26 mouse cellular contexts compared by ENCODE assay signal in the genomic region with DNA sequence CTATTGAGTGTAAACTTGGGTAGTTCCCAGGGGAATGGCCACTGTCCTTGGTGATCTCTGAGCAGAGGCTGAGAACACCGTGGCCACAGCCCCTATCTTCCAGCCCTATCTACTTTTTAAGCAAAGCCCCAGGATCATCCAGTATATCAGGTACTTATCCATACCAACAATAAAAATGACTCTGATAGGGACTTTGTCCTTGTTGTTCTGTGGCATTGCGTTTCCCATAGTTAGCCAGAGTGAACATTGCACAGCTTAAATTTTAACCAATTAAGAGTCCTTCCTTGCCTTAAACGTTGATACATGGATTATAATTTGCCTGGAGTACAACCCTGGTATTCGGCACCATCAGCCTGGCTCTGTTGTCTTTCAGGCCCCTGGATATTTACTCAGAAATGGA.
DNase-seq lines count a peak whose midpoint lies in the region; ATAC-seq and TF ChIP-seq lines count a peak whose summit lies in the region.
"Had no signal": no experiment of that assay in that cellular context is flagged by ENCODE, and none has a peak within 500 bp of the region (broad histone marks: within the 10 kb centered on the region; RNA-seq: fewer than 3 reads in every experiment).

No protein-coding gene starts in this region.

- no peaks in the 10 kb centered on the region for H3K9me3 ChIP-seq in intestine, embryonic 14.5 days (ENCODE audit: control insufficient read depth, low read length)
- no peaks in the 10 kb centered on the region for H3K9me3 ChIP-seq in intestine, postnatal 0 days (ENCODE audit: control insufficient read depth)
- H3K9me3 ChIP-seq in lung, embryonic 16.5 days (ENCODE audit: control insufficient read depth, low read length) = no peaks in the 10 kb centered on the region; the same call in 1 of the 2 replicates
- H3K9me3 ChIP-seq in stomach, postnatal 0 days (ENCODE audit: control insufficient read depth, low read length) = no peaks in the 10 kb centered on the region
- H3K9me3 ChIP-seq: embryonic facial prominence, embryonic 15.5 days; heart, embryonic 15.5 days had no signal

- no peak for ATAC-seq in intestine, embryonic 14.5 days (replicated peaks; ENCODE audit: low FRiP score, low TSS enrichment, low read depth)
- ATAC-seq in intestine, postnatal 0 days = no peak
- no peak for ATAC-seq in lung, embryonic 16.5 days (ENCODE audit: low read depth)
- no peak for ATAC-seq in stomach, postnatal 0 days (ENCODE audit: low FRiP score, low TSS enrichment)
- ATAC-seq: activated CD4-positive, CD25-positive, alpha-beta regulatory T cell, adult 4 months; forebrain, embryonic 14.5 days; Patski had no signal

- TF ChIP-seq EP300 in stomach, postnatal 0 days (optimal IDR thresholded peaks at IDR 0.05) = no peak

- H3K27me3 ChIP-seq in intestine, embryonic 14.5 days (replicated peaks; ENCODE audit: control insufficient read depth, insufficient read depth, low read length) = no peaks in the 10 kb centered on the region
- no peaks in the 10 kb centered on the region for H3K27me3 ChIP-seq in intestine, postnatal 0 days (replicated peaks; ENCODE audit: control insufficient read depth, insufficient read depth, low read length)
- no peaks in the 10 kb centered on the region for H3K27me3 ChIP-seq in lung, embryonic 16.5 days (ENCODE audit: control insufficient read depth, insufficient read depth, low read depth, low read length)
- H3K27me3 ChIP-seq in stomach, postnatal 0 days (ENCODE audit: control insufficient read depth, insufficient read depth, low read length) = no peaks in the 10 kb centered on the region
- H3K27me3 ChIP-seq: embryonic facial prominence, embryonic 15.5 days; heart, embryonic 15.5 days; Patski had no signal

- no peaks in the 10 kb centered on the region for H3K36me3 ChIP-seq in intestine, embryonic 14.5 days (ENCODE audit: control insufficient read depth, insufficient read depth, low read length)
- H3K36me3 ChIP-seq in intestine, postnatal 0 days (ENCODE audit: control insufficient read depth, insufficient read depth) = no peaks in the 10 kb centered on the region
- H3K36me3 ChIP-seq in lung, embryonic 16.5 days (ENCODE audit: control insufficient read depth, insufficient read depth, low read length) = no peaks in the 10 kb centered on the region
- H3K36me3 ChIP-seq in stomach, postnatal 0 days (ENCODE audit: control insufficient read depth, insufficient read depth, low read length) = no peaks in the 10 kb centered on the region
- H3K36me3 ChIP-seq: embryonic facial prominence, embryonic 15.5 days; forebrain, embryonic 10.5 days; heart, embryonic 15.5 days; hindbrain, embryonic 10.5 days had no signal

- WGBS in intestine, embryonic 14.5 days = 66% methylated on average over 4 of the region's 4 CpGs
- 23% methylated on average over 4 of the region's 4 CpGs for WGBS in intestine, postnatal 0 days
- WGBS in lung, embryonic 16.5 days = 41% methylated on average over 4 of the region's 4 CpGs
- 44% methylated on average over 4 of the region's 4 CpGs for WGBS in stomach, postnatal 0 days

- H3K4me2 ChIP-seq in intestine, embryonic 14.5 days (ENCODE audit: low read length) = no peak overlapping the region
- H3K4me2 ChIP-seq in intestine, postnatal 0 days (replicated peaks; ENCODE audit: low read depth) = no peak overlapping the region
- no peak overlapping the region for H3K4me2 ChIP-seq in lung, embryonic 16.5 days (ENCODE audit: low read depth, low read length)
- H3K4me2 ChIP-seq in stomach, postnatal 0 days (replicated peaks; ENCODE audit: low read depth) = no peak overlapping the region
- H3K4me2 ChIP-seq: embryonic facial prominence, embryonic 15.5 days; heart, embryonic 11.5 days; heart, embryonic 15.5 days; hindbrain, embryonic 14.5 days had no signal

- no peak for DNase-seq in intestine, embryonic 14.5 days (ENCODE audit: low spot score)
- peak; percentile 15 to 45 for DNase-seq in kidney, adult 8-10 months
- DNase-seq in kidney, postnatal 25 days = no peak
- DNase-seq in lung, postnatal 10 days = no peak
- DNase-seq in stomach, postnatal 0 days (ENCODE audit: low spot score) = no peak
- DNase-seq in urinary bladder, postnatal 36 days (ENCODE audit: low spot score in 2 of 2) = no peak
- DNase-seq: adrenal gland, adult 8-10 months; cerebellum, adult 11 months; cerebellum, adult 8-10 months; cerebellum, postnatal 14 days; embryo, embryonic 11 days; gastrocnemius, postnatal 10 days; heart, adult 18-20 months; heart, postnatal 14 days had no signal

- H3K27ac ChIP-seq in intestine, embryonic 14.5 days (ENCODE audit: low read depth) = peak overlapping the region; percentile 16; the same call in 1 of the 2 replicates
- H3K27ac ChIP-seq in intestine, postnatal 0 days (ENCODE audit: low read depth, low read length) = no peak overlapping the region
- peak overlapping the region; percentile 89 for H3K27ac ChIP-seq in lung, embryonic 16.5 days (ENCODE audit: low read length)
- peak overlapping the region; percentile 26 for H3K27ac ChIP-seq in stomach, postnatal 0 days (replicated peaks)
- H3K27ac ChIP-seq: embryonic facial prominence, embryonic 15.5 days; forebrain, embryonic 10.5 days; heart, embryonic 15.5 days; hindbrain, embryonic 10.5 days; hindbrain, embryonic 14.5 days had no signal

- H3K9ac ChIP-seq in intestine, embryonic 14.5 days (ENCODE audit: low read length) = no peak overlapping the region
- H3K9ac ChIP-seq in intestine, postnatal 0 days (ENCODE audit: low read depth, low read length) = no peak overlapping the region
- no peak overlapping the region for H3K9ac ChIP-seq in lung, embryonic 16.5 days (ENCODE audit: low read length)
- H3K9ac ChIP-seq in stomach, postnatal 0 days (ENCODE audit: low read length) = no peak overlapping the region
- H3K9ac ChIP-seq: embryonic facial prominence, embryonic 15.5 days; heart, embryonic 15.5 days; hindbrain, embryonic 14.5 days had no signal

- TF ChIP-seq CTCF in intestine, postnatal 0 days (IDR thresholded peaks at IDR 0.05; ENCODE audit: low read depth) = no peak
- TF ChIP-seq CTCF in stomach, postnatal 0 days (IDR thresholded peaks at IDR 0.05; ENCODE audit: low read depth) = no peak

- H3K4me1 ChIP-seq in intestine, embryonic 14.5 days (replicated peaks; ENCODE audit: control insufficient read depth, insufficient read depth, low read length) = peaks cover 4% of the 10 kb centered on the region; the same call in 1 of the 2 replicates
- no peaks in the 10 kb centered on the region for H3K4me1 ChIP-seq in intestine, postnatal 0 days (replicated peaks; ENCODE audit: control insufficient read depth, insufficient read depth, low read length)
- H3K4me1 ChIP-seq in lung, embryonic 16.5 days (replicated peaks; ENCODE audit: control insufficient read depth, insufficient read depth, low read length) = peaks cover 8% of the 10 kb centered on the region; the same call in 1 of the 2 replicates
- H3K4me1 ChIP-seq in stomach, postnatal 0 days (replicated peaks; ENCODE audit: control insufficient read depth, insufficient read depth) = no peaks in the 10 kb centered on the region
- H3K4me1 ChIP-seq: embryonic facial prominence, embryonic 15.5 days; forebrain, embryonic 10.5 days; hindbrain, embryonic 10.5 days had no signal

- H3K4me3 ChIP-seq in intestine, embryonic 14.5 days (ENCODE audit: low read depth, low read length) = no peak overlapping the region
- H3K4me3 ChIP-seq in intestine, postnatal 0 days (ENCODE audit: low read depth, low read length) = no peak overlapping the region
- H3K4me3 ChIP-seq in lung, embryonic 16.5 days (ENCODE audit: low read length) = no peak overlapping the region
- H3K4me3 ChIP-seq in stomach, postnatal 0 days (ENCODE audit: low read depth, low read length) = no peak overlapping the region
- H3K4me3 ChIP-seq: embryonic facial prominence, embryonic 15.5 days; erythroblast, embryonic 14.5 days; forebrain, embryonic 10.5 days; heart, embryonic 15.5 days; hindbrain, embryonic 10.5 days had no signal

Comparison
In these comparisons a context has a peak if more than half of its experiments do, and no peak if none do; other contexts are left out.
1. DNase-seq: peak in kidney, adult 8-10 months (2 of 2); none in intestine, embryonic 14.5 days (single experiment), kidney, postnatal 25 days (0 of 2), lung, postnatal 10 days (single experiment), stomach, postnatal 0 days (single experiment) and urinary bladder, postnatal 36 days (0 of 2).